Mouse (Mus musculus) brain, embryonic 14.5 days (tissue): ENCODE results near the gene Serp1.

Experiments
- CTCF ChIP-seq: fragments of 200-500 bp; IDR thresholded peaks from 2 replicates; pipeline ENCODE4 v1.5.1; 2012; ENCODE audit warnings: inconsistent platforms, mild to moderate bottlenecking, moderate library complexity, borderline replicate concordance; ENCODE audit not compliant: insufficient read depth, insufficient read length; ENCODE audit errors: extremely low read depth
- POLR2A ChIP-seq: fragments of 200-500 bp; IDR thresholded peaks from 2 replicates; pipeline ENCODE4 v1.6.1; 2012; ENCODE audit warnings: mild to moderate bottlenecking, inconsistent platforms, borderline replicate concordance; ENCODE audit not compliant: poor library complexity, insufficient read depth, insufficient read length, severe bottlenecking; ENCODE audit errors: extremely low read depth

- TF ChIP-seq CTCF (no peak), POLR2A (no peak)
These were observed 35.7 kb upstream of the Serp1 start for GRCm38 (mm10) chr3:58561437-58561836.
